In genomic region chr13:51345839-51346550, GRCm38 (mm10) we compare ENCODE assay signal across 8 mouse cellular contexts.
DNase-seq lines count a peak whose midpoint lies in the region; ATAC-seq and TF ChIP-seq lines count a peak whose summit lies in the region.

No protein-coding gene starts in this region.

- H3K9me3 ChIP-seq in stomach, embryonic 14.5 days (ENCODE audit: control insufficient read depth, low read depth, low read length) = no peaks in the 10 kb centered on the region
- H3K9me3 ChIP-seq in stomach, postnatal 0 days (ENCODE audit: control insufficient read depth, low read length) = no peaks in the 10 kb centered on the region
- H3K9me3 ChIP-seq in limb, embryonic 14.5 days (ENCODE audit: control insufficient read depth, low read length) = no peaks in the 10 kb centered on the region

- 0 out of 2 replicates have a peak, but pooled peaks cover 10% of the 10 kb centered on the region for H3K4me1 ChIP-seq in stomach, embryonic 14.5 days (ENCODE audit: control insufficient read depth, insufficient read depth, low read length)
- H3K4me1 ChIP-seq in stomach, postnatal 0 days (replicated peaks; ENCODE audit: control insufficient read depth, insufficient read depth) = no peaks in the 10 kb centered on the region
- peaks cover 12% of the 10 kb centered on the region for H3K4me1 ChIP-seq in limb, embryonic 14.5 days (ENCODE audit: control insufficient read depth, insufficient read depth, low read length)

- no peak overlapping the region for H3K4me3 ChIP-seq in stomach, embryonic 14.5 days (ENCODE audit: low read depth, low read length)
- no peak overlapping the region for H3K4me3 ChIP-seq in stomach, postnatal 0 days (ENCODE audit: low read depth, low read length)
- H3K4me3 ChIP-seq in limb, embryonic 14.5 days (replicated peaks; ENCODE audit: low read length) = no peak overlapping the region

- WGBS in stomach, embryonic 14.5 days = 32% methylated on average over 8 of the region's 8 CpGs
- 33% methylated on average over 8 of the region's 8 CpGs for WGBS in stomach, postnatal 0 days
- WGBS in limb, embryonic 14.5 days = 30% methylated on average over 8 of the region's 8 CpGs

- no peak overlapping the region for H3K4me2 ChIP-seq in stomach, embryonic 14.5 days (replicated peaks; ENCODE audit: low read depth, low read length)
- H3K4me2 ChIP-seq in stomach, postnatal 0 days (replicated peaks; ENCODE audit: low read depth) = no peak overlapping the region
- no peak overlapping the region for H3K4me2 ChIP-seq in limb, embryonic 14.5 days (replicated peaks; ENCODE audit: low read depth, low read length, severe bottlenecking)

- TF ChIP-seq EP300 in stomach, postnatal 0 days (optimal IDR thresholded peaks at IDR 0.05) = no peak

- no peaks in the 10 kb centered on the region for H3K27me3 ChIP-seq in stomach, embryonic 14.5 days (ENCODE audit: control insufficient read depth, insufficient read depth, low read length)
- no peaks in the 10 kb centered on the region for H3K27me3 ChIP-seq in stomach, postnatal 0 days (ENCODE audit: control insufficient read depth, insufficient read depth, low read length)
- no peaks in the 10 kb centered on the region for H3K27me3 ChIP-seq in limb, embryonic 14.5 days (ENCODE audit: control insufficient read depth, insufficient read depth, low read length)

- no peak for DNase-seq in stomach, postnatal 0 days (ENCODE audit: low spot score)
- DNase-seq in gastrocnemius, postnatal 25 days = peak; percentile 49
- DNase-seq in limb, embryonic 14.5 days (ENCODE audit: low spot score) = peak; percentile 61
- DNase-seq in skeletal muscle tissue, adult 2 months (ENCODE audit: low read depth, low spot score) = peak; percentile 50
- DNase-seq in ovary, postnatal 10 days (ENCODE audit: low spot score) = no peak
- DNase-seq in thymus, postnatal 10 days (ENCODE audit: low spot score in 2 of 2) = no peak
- no peak for DNase-seq in cerebellum, adult 11-12 months

- no peak overlapping the region for H3K9ac ChIP-seq in stomach, embryonic 14.5 days (replicated peaks; ENCODE audit: low read depth, low read length)
- no peak overlapping the region for H3K9ac ChIP-seq in stomach, postnatal 0 days (ENCODE audit: low read length)
- no peak overlapping the region for H3K9ac ChIP-seq in limb, embryonic 14.5 days (ENCODE audit: low read depth, low read length, severe bottlenecking)

- no peak for TF ChIP-seq CTCF in stomach, postnatal 0 days (IDR thresholded peaks at IDR 0.05; ENCODE audit: low read depth)

- no peak for ATAC-seq in stomach, embryonic 14.5 days (ENCODE audit: insufficient number of reproducible peaks, insufficient read depth, low FRiP score, low read depth)
- ATAC-seq in stomach, postnatal 0 days (ENCODE audit: low FRiP score, low TSS enrichment) = no peak
- ATAC-seq in limb, embryonic 14.5 days (ENCODE audit: low FRiP score, low read depth) = peak; percentile 64

- TF ChIP-seq POLR2A in limb, embryonic 14.5 days (IDR thresholded peaks at IDR 0.05; ENCODE audit: borderline replicate concordance, extremely low read depth, insufficient read depth, insufficient read length) = no peak

- H3K36me3 ChIP-seq in stomach, embryonic 14.5 days (ENCODE audit: control insufficient read depth, insufficient read depth, low read length) = no peaks in the 10 kb centered on the region
- no peaks in the 10 kb centered on the region for H3K36me3 ChIP-seq in stomach, postnatal 0 days (ENCODE audit: control insufficient read depth, insufficient read depth, low read length)
- H3K36me3 ChIP-seq in limb, embryonic 14.5 days (ENCODE audit: control insufficient read depth, insufficient read depth, low read length) = no peaks in the 10 kb centered on the region

- peak overlapping the region; percentile 15; the same call in 1 of the 2 replicates for H3K27ac ChIP-seq in stomach, embryonic 14.5 days (ENCODE audit: low read length)
- no peak overlapping the region for H3K27ac ChIP-seq in stomach, postnatal 0 days (replicated peaks)
- H3K27ac ChIP-seq in limb, embryonic 14.5 days (replicated peaks; ENCODE audit: low read depth, low read length) = peak overlapping the region; percentile 58

Comparison
In these comparisons a context has a peak if more than half of its experiments do, and no peak if none do; other contexts are left out.
1. DNase-seq: peak in gastrocnemius, postnatal 25 days (single experiment), limb, embryonic 14.5 days (single experiment) and skeletal muscle tissue, adult 2 months (single experiment); none in stomach, postnatal 0 days (single experiment), ovary, postnatal 10 days (single experiment), thymus, postnatal 10 days (0 of 2) and cerebellum, adult 11-12 months (single experiment).